Mouse (Mus musculus): ENCODE measurements around the gene Yes1.

DNA sequence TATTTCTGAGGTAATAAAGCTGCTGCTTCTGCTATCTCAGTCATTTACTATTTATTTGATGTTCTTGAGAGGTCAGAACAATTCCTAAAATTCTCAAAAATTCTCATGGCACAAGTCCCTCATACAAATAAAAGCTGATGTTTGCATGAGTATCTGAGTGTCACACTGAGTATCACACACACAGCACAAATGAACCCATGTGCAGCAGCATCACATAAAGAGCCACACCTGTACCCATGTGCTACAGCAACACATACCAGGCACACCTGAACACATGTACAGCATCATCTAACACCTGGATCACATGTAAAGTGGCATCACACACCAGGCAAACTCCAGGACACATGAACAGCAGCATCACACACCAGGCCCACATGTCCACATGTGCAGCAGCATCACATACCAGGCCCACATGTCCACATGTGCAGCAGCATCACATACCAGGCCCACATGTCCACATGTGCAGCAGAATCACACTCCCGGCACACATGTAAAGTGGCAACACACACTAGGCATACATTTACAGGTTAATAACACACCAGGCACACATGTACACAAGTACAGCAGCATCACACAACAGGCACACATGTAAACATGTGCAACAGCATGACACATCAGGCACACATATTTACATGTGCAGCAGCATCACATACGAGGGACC, 102.2 kb downstream of the Yes1 start:
- TF ChIP-seq CTCF (IDR thresholded peaks at IDR 0.05; ENCODE audit: control insufficient read depth, insufficient read depth, insufficient read length) (no peak), MYOD1 (IDR thresholded peaks at IDR 0.05; ENCODE audit: control insufficient read depth, insufficient read length, low read depth) (no peak), USF1 (IDR thresholded peaks at IDR 0.05; ENCODE audit: low read depth) (no peak), MAX (IDR thresholded peaks at IDR 0.05) (no peak), CEBPB (IDR thresholded peaks at IDR 0.05; ENCODE audit: low read depth) (no peak), MYOG (IDR thresholded peaks at IDR 0.05; ENCODE audit: control insufficient read depth, extremely low read depth, insufficient read length) (no peak)

Data from C2C12 (cell line).